Mouse (Mus musculus) ES-Bruce4 (cell line): ENCODE measurements around the gene Lmod2. TPM values are rescaled to one million over a fixed set of nuclear protein-coding genes. Genes with fewer than 3 reads are reported as not detected.

ENCODE experiments used
- H3K27ac ChIP-seq: 2 replicates; pipeline ENCODE4 v1.5.1; 2012; ENCODE audit warnings: low read length, inconsistent platforms; ENCODE audit not compliant: insufficient read depth
- H3K27me3 ChIP-seq: 2 replicates; pipeline ENCODE4 v1.6.1; 2012; ENCODE audit warnings: mild to moderate bottlenecking, low read length, inconsistent platforms; ENCODE audit not compliant: control insufficient read depth, poor library complexity, insufficient read depth, severe bottlenecking
- H3K36me3 ChIP-seq: 2 replicates; pipeline ENCODE4 v1.6.1; 2012; ENCODE audit warnings: inconsistent platforms, mild to moderate bottlenecking, low read length, moderate library complexity; ENCODE audit not compliant: control insufficient read depth, poor library complexity, insufficient read depth, severe bottlenecking
- H3K4me1 ChIP-seq: one replicate; pipeline ENCODE4 v1.8.1; 2011; ENCODE audit warnings: low read length; ENCODE audit not compliant: control insufficient read depth, insufficient read depth
- H3K4me3 ChIP-seq: 2 replicates; pipeline ENCODE4 v1.5.1; 2011; ENCODE audit warnings: low read depth, mild to moderate bottlenecking, low read length
- H3K9ac ChIP-seq: 2 replicates; pipeline ENCODE4 v1.6.1; 2012; ENCODE audit warnings: low read depth, mild to moderate bottlenecking, inconsistent platforms; ENCODE audit not compliant: poor library complexity, severe bottlenecking
- H3K9me3 ChIP-seq: replicated peaks from 2 replicates; pipeline ENCODE4 v1.6.1; 2012; ENCODE audit warnings: mild to moderate bottlenecking, low read length, inconsistent platforms; ENCODE audit not compliant: control insufficient read depth, poor library complexity, insufficient read depth, severe bottlenecking
- CTCF ChIP-seq: IDR thresholded peaks from one replicate; pipeline ENCODE4 v1.8.1; 2011; ENCODE audit warnings: low read depth, low read length
- EP300 ChIP-seq: IDR thresholded peaks from 2 replicates; pipeline ENCODE4 v1.6.1; 2011; ENCODE audit warnings: low read depth, low read length; ENCODE audit not compliant: insufficient read depth
- POLR2A ChIP-seq: IDR thresholded peaks from one replicate; pipeline ENCODE4 v1.8.1; 2011; ENCODE audit warnings: low read length; ENCODE audit not compliant: insufficient read depth
- polyA plus RNA-seq: library from polyadenylated mRNA; stranded (reverse); fragments of >200 nt; gene quantifications from 2 replicates; pipeline ENCODE4 v1.2.4, GENCODE M21; 2011; ENCODE audit warnings: low read depth; ENCODE audit not compliant: missing spikeins, insufficient read depth, insufficient read length

The Lmod2 gene
- polyA plus RNA-seq, 1 experiment, result not detected

DNA sequence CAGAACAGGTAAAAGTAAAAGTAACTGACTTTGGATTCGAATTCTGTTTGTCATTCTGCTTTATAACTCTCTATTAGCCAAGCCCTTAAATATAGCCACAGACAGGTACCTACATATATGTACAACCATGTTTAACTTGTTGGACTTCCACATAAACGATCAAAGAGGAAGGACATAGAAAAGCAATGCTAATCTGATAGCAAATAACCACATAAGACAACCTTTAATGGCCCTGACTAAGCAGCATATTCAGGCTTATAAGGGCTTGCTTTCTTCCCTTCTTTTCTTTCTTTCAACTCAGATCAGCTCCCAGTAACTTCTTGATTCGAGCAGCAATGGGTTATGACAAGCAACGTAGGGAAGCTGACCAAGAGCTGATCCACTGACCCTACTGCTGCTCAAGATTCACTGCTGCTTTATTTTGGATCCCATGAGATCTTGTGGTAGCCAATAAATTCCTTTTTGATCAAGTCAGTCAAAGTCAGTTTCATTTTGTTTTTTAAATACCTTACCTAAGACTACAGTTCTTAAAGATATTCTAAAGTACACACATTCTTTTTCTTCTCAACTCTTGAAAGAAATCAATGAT, 49.6 kb downstream of the Lmod2 start:
- no peak overlapping the region for H3K27ac ChIP-seq
- no peaks in the 10 kb centered on the region for H3K27me3 ChIP-seq
- H3K9me3 ChIP-seq, result no peaks in the 10 kb centered on the region
- H3K36me3 ChIP-seq, result no peaks in the 10 kb centered on the region; the same call in 1 of the 2 replicates
- TF ChIP-seq CTCF (no peak), EP300 (no peak), POLR2A (no peak)
- no peaks in the 10 kb centered on the region for H3K4me1 ChIP-seq
- H3K9ac ChIP-seq, result no peak overlapping the region
- H3K4me3 ChIP-seq, result no peak overlapping the region

DNA sequence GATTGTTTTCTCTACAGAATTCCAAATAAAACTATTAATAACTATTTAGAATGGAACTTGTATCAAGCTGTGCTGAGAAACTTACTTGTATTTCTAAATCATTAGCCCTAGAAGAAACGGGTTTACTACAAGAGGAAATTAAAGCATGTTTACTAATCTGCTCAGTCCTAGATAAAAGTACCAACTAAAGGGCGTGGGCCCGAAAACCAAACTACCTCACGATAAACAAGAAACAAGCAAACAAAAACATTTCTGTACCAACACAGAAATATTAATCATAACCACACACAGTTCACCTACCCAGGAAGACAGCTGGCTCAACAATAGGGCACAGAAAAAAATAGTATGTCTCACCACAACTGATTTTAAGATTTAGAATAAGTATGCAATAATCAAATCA, 50.8 kb downstream of the Lmod2 start:
- Histone ChIP-seq H3K4me3 (no peak overlapping the region), H3K9ac (no peak overlapping the region), H3K27ac (no peak overlapping the region), H3K4me1 (no peaks in the 10 kb centered on the region), H3K9me3 (no peaks in the 10 kb centered on the region), H3K27me3 (no peaks in the 10 kb centered on the region), H3K36me3 (no peaks in the 10 kb centered on the region; the same call in 1 of the 2 replicates)
- no peak for TF ChIP-seq CTCF
- TF ChIP-seq POLR2A, result no peak
- TF ChIP-seq EP300, result no peak

DNA sequence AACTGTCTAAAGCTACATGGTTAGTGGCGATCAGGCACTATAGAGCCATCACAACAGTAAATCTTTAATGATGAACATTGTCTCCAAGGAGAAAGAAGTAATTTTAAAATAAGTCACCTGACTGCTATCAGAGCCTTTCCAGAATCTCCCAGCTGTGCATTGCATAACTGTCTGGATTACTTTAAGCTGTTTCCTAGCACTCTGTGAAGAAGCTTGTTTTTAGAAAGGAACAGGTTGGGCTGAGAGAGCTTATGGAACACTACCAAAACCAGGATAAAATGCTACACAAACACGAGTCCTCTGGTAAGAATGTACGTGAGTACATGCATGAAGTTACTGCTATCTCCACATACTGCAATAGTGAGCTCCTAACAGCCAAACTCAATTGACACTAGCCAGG, 53.2 kb downstream of the Lmod2 start:
- no peak overlapping the region for H3K9ac ChIP-seq
- H3K36me3 ChIP-seq, result no peaks in the 10 kb centered on the region
- H3K27me3 ChIP-seq, result no peaks in the 10 kb centered on the region
- H3K4me3 ChIP-seq, result no peak overlapping the region
- H3K9me3 ChIP-seq, result no peaks in the 10 kb centered on the region
- no peaks in the 10 kb centered on the region for H3K4me1 ChIP-seq
- no peak overlapping the region for H3K27ac ChIP-seq
- TF ChIP-seq EP300 (no peak), POLR2A (no peak), CTCF (no peak)

DNA sequence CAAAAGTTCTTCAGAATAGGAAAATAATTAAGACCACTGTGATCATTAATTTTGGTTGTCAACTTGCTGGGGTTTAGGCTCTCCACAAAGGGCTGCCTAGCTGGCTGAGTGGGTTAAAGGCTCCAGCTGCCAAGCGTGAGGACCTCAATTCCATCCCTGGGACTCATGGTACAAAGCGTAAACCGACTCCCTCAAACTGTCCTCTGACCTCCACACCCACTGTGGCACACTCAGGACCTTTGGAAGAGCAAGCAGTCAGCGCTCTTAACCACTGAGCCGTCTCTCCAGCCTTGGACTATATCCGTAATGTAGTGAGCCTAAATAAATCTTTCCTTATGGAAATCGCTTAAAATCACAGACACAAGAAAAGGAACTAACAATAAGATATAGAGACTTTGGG, 54.0 kb downstream of the Lmod2 start:
- H3K36me3 ChIP-seq, result no peaks in the 10 kb centered on the region
- no peak overlapping the region for H3K9ac ChIP-seq
- H3K27me3 ChIP-seq, result no peaks in the 10 kb centered on the region
- H3K4me3 ChIP-seq, result no peak overlapping the region
- H3K4me1 ChIP-seq, result no peaks in the 10 kb centered on the region
- no peak overlapping the region for H3K27ac ChIP-seq
- H3K9me3 ChIP-seq, result no peaks in the 10 kb centered on the region
- TF ChIP-seq EP300, result no peak
- TF ChIP-seq POLR2A, result no peak
- TF ChIP-seq CTCF, result no peak

Other genes with a start within 250 kb of the Lmod2 start
- 0.33 TPM in 1 of 2 replicates, not detected in the other for gene Iqub, start 82.7 kb upstream of the Lmod2 start, polyA plus RNA-seq
- gene Ndufa5, start 69.7 kb upstream of the Lmod2 start, polyA plus RNA-seq, result 80.6 and 104 TPM in 2 replicates
- not detected in 2 replicates for gene Asb15, start 69.6 kb upstream of the Lmod2 start, polyA plus RNA-seq
- 62.3 and 63.1 TPM in 2 replicates for gene Wasl, start 67.2 kb downstream of the Lmod2 start, polyA plus RNA-seq
- gene Hyal6, start 135.5 kb downstream of the Lmod2 start, polyA plus RNA-seq, result not detected in 2 replicates
- gene Hyal4, start 150.6 kb downstream of the Lmod2 start, polyA plus RNA-seq, result not detected in 2 replicates
- not detected in 2 replicates for gene Spam1, start 193.4 kb downstream of the Lmod2 start, polyA plus RNA-seq